Mouse (Mus musculus) olfactory bulb, adult 2 months (tissue): ENCODE data around the gene 4931440F15Rik.

Experiments
- CTCF ChIP-seq: fragments of 200-500 bp; IDR thresholded peaks from 2 replicates; pipeline ENCODE4 v1.5.1; 2012; ENCODE audit warnings: low read depth, mild to moderate bottlenecking, low read length, moderate library complexity; ENCODE audit not compliant: insufficient read depth
- POLR2A ChIP-seq: fragments of 200-500 bp; IDR thresholded peaks from 2 replicates; pipeline ENCODE4 v1.6.1; 2012; ENCODE audit warnings: mild to moderate bottlenecking, low read depth, low read length, moderate library complexity; ENCODE audit not compliant: insufficient read depth

GRCm38 (mm10) chr11:29861750-29862397 is 36.4 kb upstream of the 4931440F15Rik start:
- TF ChIP-seq CTCF, result no peak
- no peak for TF ChIP-seq POLR2A
